In the genomic region with DNA sequence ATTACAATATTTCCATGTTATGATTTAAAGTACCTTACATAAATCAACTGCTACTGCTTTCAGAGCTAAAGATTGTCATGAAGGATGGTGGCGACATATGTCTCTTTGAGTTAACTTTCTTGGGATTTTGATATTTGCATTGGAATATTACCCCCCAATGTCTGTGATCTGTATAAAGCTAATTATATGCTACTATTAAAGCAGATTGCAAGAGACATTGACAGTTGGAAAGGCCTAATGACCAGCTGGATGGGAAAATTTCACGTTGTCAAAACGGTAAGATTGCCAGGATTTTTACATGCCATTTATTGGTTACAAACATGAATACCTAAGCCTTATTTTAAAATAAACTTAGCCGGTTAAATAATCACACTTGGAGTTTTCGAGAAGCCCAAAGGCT, we compare ENCODE assay signal across 28 mouse cellular contexts.
A peak's percentile ranks its signal among the peaks of the same experiment; 100 is the strongest.
DNase-seq lines count a peak whose midpoint lies in the region; ATAC-seq and TF ChIP-seq lines count a peak whose summit lies in the region.
"Had no signal": no experiment of that assay in that cellular context is flagged by ENCODE, and none has a peak within 500 bp of the region (broad histone marks: within the 10 kb centered on the region; RNA-seq: fewer than 3 reads in every experiment).

No protein-coding gene starts in this region.

- H3K4me1 ChIP-seq in forebrain, embryonic 16.5 days (replicated peaks; ENCODE audit: control insufficient read depth, insufficient read depth, low read length) = no peaks in the 10 kb centered on the region
- H3K4me1 ChIP-seq in forebrain, embryonic 15.5 days = no peaks in the 10 kb centered on the region
- H3K4me1 ChIP-seq: embryonic facial prominence, embryonic 10.5 days; embryonic facial prominence, embryonic 13.5 days; heart, embryonic 12.5 days; heart, embryonic 15.5 days; hindbrain, embryonic 10.5 days; hindbrain, embryonic 13.5 days; intestine, embryonic 15.5 days had no signal

- H3K9me3 ChIP-seq in forebrain, embryonic 16.5 days (ENCODE audit: control insufficient read depth, low read length) = no peaks in the 10 kb centered on the region
- H3K9me3 ChIP-seq in forebrain, embryonic 15.5 days = no peaks in the 10 kb centered on the region
- H3K9me3 ChIP-seq: embryonic facial prominence, embryonic 10.5 days; embryonic facial prominence, embryonic 13.5 days; heart, embryonic 12.5 days; heart, embryonic 15.5 days; hindbrain, embryonic 10.5 days; hindbrain, embryonic 13.5 days; intestine, embryonic 15.5 days had no signal

- H3K27me3 ChIP-seq in forebrain, embryonic 16.5 days (replicated peaks; ENCODE audit: control insufficient read depth, insufficient read depth, low read length) = no peaks in the 10 kb centered on the region
- no peaks in the 10 kb centered on the region for H3K27me3 ChIP-seq in forebrain, embryonic 15.5 days
- H3K27me3 ChIP-seq: embryonic facial prominence, embryonic 13.5 days; heart, embryonic 12.5 days; heart, embryonic 15.5 days; hindbrain, embryonic 13.5 days; intestine, embryonic 15.5 days had no signal

- no peak for TF ChIP-seq CTCF in brain, embryonic 14.5 days (IDR thresholded peaks at IDR 0.05; ENCODE audit: borderline replicate concordance, extremely low read depth, insufficient read depth, insufficient read length)

- no peak overlapping the region for H3K9ac ChIP-seq in forebrain, embryonic 16.5 days (replicated peaks; ENCODE audit: low read depth, low read length)
- H3K9ac ChIP-seq in forebrain, embryonic 15.5 days (replicated peaks) = no peak overlapping the region
- H3K9ac ChIP-seq: embryonic facial prominence, embryonic 13.5 days; heart, embryonic 12.5 days; heart, embryonic 15.5 days; hindbrain, embryonic 13.5 days; intestine, embryonic 15.5 days had no signal

- no peaks in the 10 kb centered on the region for H3K36me3 ChIP-seq in forebrain, embryonic 16.5 days (ENCODE audit: control insufficient read depth, insufficient read depth)
- H3K36me3 ChIP-seq in forebrain, embryonic 15.5 days = no peaks in the 10 kb centered on the region
- H3K36me3 ChIP-seq: embryonic facial prominence, embryonic 10.5 days; embryonic facial prominence, embryonic 13.5 days; heart, embryonic 12.5 days; heart, embryonic 15.5 days; hindbrain, embryonic 10.5 days; hindbrain, embryonic 13.5 days; intestine, embryonic 15.5 days had no signal

- H3K4me3 ChIP-seq in forebrain, embryonic 16.5 days (replicated peaks; ENCODE audit: low read length) = no peak overlapping the region
- H3K4me3 ChIP-seq in forebrain, embryonic 15.5 days = no peak overlapping the region
- H3K4me3 ChIP-seq: embryonic facial prominence, embryonic 10.5 days; embryonic facial prominence, embryonic 13.5 days; erythroblast, embryonic 14.5 days; gastrocnemius, adult 2 months; heart, embryonic 12.5 days; heart, embryonic 15.5 days; hindbrain, embryonic 10.5 days; hindbrain, embryonic 13.5 days; intestine, embryonic 15.5 days had no signal

- 60% methylated on average over 5 of the region's 5 CpGs for WGBS in forebrain, embryonic 16.5 days
- 65% methylated on average over 5 of the region's 5 CpGs for WGBS in forebrain, embryonic 15.5 days

- ATAC-seq in forebrain, embryonic 16.5 days = peak; percentile 54
- ATAC-seq in forebrain, embryonic 15.5 days (replicated peaks) = no peak
- ATAC-seq: activated CD4-positive, CD25-positive, alpha-beta regulatory T cell, adult 4 months; hindbrain, embryonic 16.5 days; intestine, embryonic 15.5 days had no signal

- no peak overlapping the region for H3K4me2 ChIP-seq in forebrain, embryonic 16.5 days (ENCODE audit: low read length)
- no peak overlapping the region for H3K4me2 ChIP-seq in forebrain, embryonic 15.5 days (replicated peaks)
- H3K4me2 ChIP-seq: embryonic facial prominence, embryonic 13.5 days; heart, embryonic 12.5 days; heart, embryonic 15.5 days; hindbrain, embryonic 13.5 days; intestine, embryonic 15.5 days had no signal

- no peak overlapping the region for H3K27ac ChIP-seq in forebrain, embryonic 16.5 days (ENCODE audit: low read length)
- no peak overlapping the region for H3K27ac ChIP-seq in forebrain, embryonic 15.5 days (replicated peaks)
- H3K27ac ChIP-seq: embryonic facial prominence, embryonic 10.5 days; embryonic facial prominence, embryonic 13.5 days; gastrocnemius, adult 2 months; heart, embryonic 15.5 days; hindbrain, embryonic 10.5 days; hindbrain, embryonic 13.5 days; intestine, embryonic 15.5 days had no signal

- DNase-seq in cerebellum, postnatal 10 days = peak; percentile 1 to 2
- no peak for DNase-seq in cerebellum, adult 11-12 months
- peak; percentile 1 to 30 for DNase-seq in layer of hippocampus, adult 18-20 months (ENCODE audit: low spot score in 2 of 2)
- DNase-seq in layer of hippocampus, postnatal 36 days = no peak
- DNase-seq in brain, embryonic 14.5 days (ENCODE audit: low read depth) = peak; percentile 64
- DNase-seq: adrenal gland, adult 8-10 months; adrenal gland, postnatal 25 days; cerebellum, adult 2 months; cerebellum, adult 9-11 months; cerebellum, postnatal 36 days; embryo, embryonic 11 days; gastrocnemius, adult 2 months; gastrocnemius, postnatal 14 days; heart, adult 18-20 months; heart, postnatal 10 days; heart, postnatal 36 days had no signal

- no peak for TF ChIP-seq POLR2A in brain, embryonic 14.5 days (IDR thresholded peaks at IDR 0.05; ENCODE audit: borderline replicate concordance, extremely low read depth, insufficient read depth, insufficient read length, poor library complexity, severe bottlenecking)

Comparison
In these comparisons a context has a peak if more than half of its experiments do, and no peak if none do; other contexts are left out.
1. DNase-seq: peak in cerebellum, postnatal 10 days (2 of 2), layer of hippocampus, adult 18-20 months (2 of 2) and brain, embryonic 14.5 days (single experiment); none in cerebellum, adult 11-12 months (single experiment) and layer of hippocampus, postnatal 36 days (0 of 2).